Mouse (Mus musculus) ES-E14 (cell line): ENCODE measurements around the gene Ptprm. TPM values are rescaled to one million over a fixed set of nuclear protein-coding genes. Genes with fewer than 3 reads are reported as not detected.

Experiments used
- DNase-seq: peaks from one replicate; pipeline ENCODE4 v3.0.0-alpha.2; 2013; ENCODE audit warnings: low read depth, low spot score
- H3K27ac ChIP-seq: 2 replicates; pipeline ENCODE4 v1.5.1; 2012; ENCODE audit warnings: low read depth, mild to moderate bottlenecking, low read length, moderate library complexity, mixed read lengths; ENCODE audit not compliant: poor library complexity, insufficient read depth, severe bottlenecking
- H3K36me3 ChIP-seq: 2 replicates; pipeline ENCODE4 v1.6.1; 2012; ENCODE audit warnings: mild to moderate bottlenecking, low read length, moderate library complexity, mixed read lengths; ENCODE audit not compliant: control insufficient read depth, poor library complexity, insufficient read depth, severe bottlenecking
- H3K4me1 ChIP-seq, 2 experiments: fragments of 150-350 bp in 1 of 2; sonication (generic) in 1 of 2; 2 replicates each; pipeline ENCODE4 v1.6.1; 2012; ENCODE audit warnings: low read length in 2 of 2, mild to moderate bottlenecking in 1 of 2, mixed read lengths in 1 of 2; ENCODE audit not compliant: control insufficient read depth in 2 of 2, insufficient read depth in 2 of 2, poor library complexity in 1 of 2
- H3K4me3 ChIP-seq, 2 experiments: fragments of 150-350 bp in 1 of 2; sonication (generic) in 1 of 2; 2 replicates each; pipeline ENCODE4 v1.5.1; 2012; ENCODE audit warnings: low read length in 2 of 2, low read depth in 1 of 2, mild to moderate bottlenecking in 1 of 2, mixed read lengths in 1 of 2; ENCODE audit not compliant: insufficient read depth in 1 of 2, poor library complexity in 1 of 2, severe bottlenecking in 1 of 2
- H3K9ac ChIP-seq: 2 replicates; pipeline ENCODE4 v1.6.1; 2012; ENCODE audit warnings: low read depth, mild to moderate bottlenecking, low read length, mixed read lengths; ENCODE audit not compliant: poor library complexity, insufficient read depth, severe bottlenecking
- H3K9me3 ChIP-seq: fragments of 150-350 bp; sonication (generic); 2 replicates; pipeline ENCODE4 v1.6.1; 2012; ENCODE audit warnings: low read depth, mild to moderate bottlenecking, low read length; ENCODE audit not compliant: control insufficient read depth, insufficient read depth
- CHD2 ChIP-seq: IDR thresholded peaks from 2 replicates; pipeline ENCODE4 v1.6.1; 2014; ENCODE audit warnings: mild to moderate bottlenecking, low read depth, low read length, inconsistent platforms
- HCFC1 ChIP-seq: IDR thresholded peaks from 2 replicates; pipeline ENCODE4 v1.6.1; 2012; ENCODE audit warnings: low read length, inconsistent platforms, borderline replicate concordance; ENCODE audit not compliant: insufficient read depth
- MAFK ChIP-seq: IDR thresholded peaks from 2 replicates; pipeline ENCODE4 v1.6.1; 2014; ENCODE audit warnings: mild to moderate bottlenecking, low read depth, low read length, inconsistent platforms; ENCODE audit not compliant: insufficient read depth
- ZC3H11A ChIP-seq: IDR thresholded peaks from 2 replicates; pipeline ENCODE4 v1.6.1; 2012; ENCODE audit warnings: low read depth, mild to moderate bottlenecking, inconsistent platforms, low read length, borderline replicate concordance
- ZNF384 ChIP-seq: IDR thresholded peaks from 2 replicates; pipeline ENCODE4 v1.6.1; 2012; ENCODE audit warnings: low read depth, low read length, inconsistent platforms
- in situ Hi-C, 2 experiments: fragments of 600-800 bp; cut with MboI; formaldehyde crosslinking; loops; one replicate each; pipeline ENCODE4 v1.15.1; 2025; ENCODE audit warnings: low sequenced_read_pairs in 2 of 2, inconsistent platforms in 1 of 2; ENCODE audit not compliant: unreplicated experiment in 2 of 2
- total RNA-seq: library from RNA; depleted of rRNA; stranded (reverse); fragments of 300-350 nt; gene quantifications from 2 replicates; pipeline ENCODE4 v1.2.3, GENCODE M21; 2012

Ptprm gene
- total RNA-seq, 1 experiment: 2.9 TPM

GRCm38 (mm10) chr17:66696531-66697172, 657.6 kb downstream of the Ptprm start:
- no peak overlapping the region for H3K9ac ChIP-seq
- H3K9me3 ChIP-seq: peaks cover 2% of the 10 kb centered on the region; the same call in 1 of the 2 replicates
- in situ Hi-C loops: no loop called here
- no peak for DNase-seq
- H3K4me1 ChIP-seq: no peaks in the 10 kb centered on the region
- H3K4me3 ChIP-seq: no peak overlapping the region
- TF ChIP-seq CHD2: no peak
- TF ChIP-seq ZNF384: no peak
- no peak for TF ChIP-seq MAFK
- no peak for TF ChIP-seq ZC3H11A
- TF ChIP-seq HCFC1: no peak
- no peaks in the 10 kb centered on the region for H3K36me3 ChIP-seq
- no peak overlapping the region for H3K27ac ChIP-seq

- TF ChIP-seq MAFK: no peak
- TF ChIP-seq ZNF384: no peak
- TF ChIP-seq CHD2: no peak
- no peak for TF ChIP-seq ZC3H11A
- no peak for TF ChIP-seq HCFC1
- Histone ChIP-seq H3K9ac (no peak overlapping the region), H3K27ac (no peak overlapping the region), H3K4me3 (no peak overlapping the region), H3K9me3 (peaks cover 2% of the 10 kb centered on the region; the same call in 1 of the 2 replicates), H3K4me1 (no peaks in the 10 kb centered on the region), H3K36me3 (no peaks in the 10 kb centered on the region)
- no peak for DNase-seq
- in situ Hi-C loops: no loop called here
These were observed 659.9 kb downstream of the Ptprm start for GRCm38 (mm10) chr17:66694326-66694725.

GRCm38 (mm10) chr17:66693676-66694304, 660.5 kb downstream of the Ptprm start:
- Histone ChIP-seq H3K36me3 (no peaks in the 10 kb centered on the region), H3K4me3 (no peak overlapping the region), H3K9ac (no peak overlapping the region), H3K4me1 (no peaks in the 10 kb centered on the region), H3K9me3 (peaks cover 2% of the 10 kb centered on the region; the same call in 1 of the 2 replicates), H3K27ac (no peak overlapping the region)
- no peak for DNase-seq
- in situ Hi-C loops: no loop called here
- no peak for TF ChIP-seq ZC3H11A

- peaks cover 2% of the 10 kb centered on the region; the same call in 1 of the 2 replicates for H3K9me3 ChIP-seq
- no peak overlapping the region for H3K9ac ChIP-seq
- H3K4me3 ChIP-seq: no peak overlapping the region
- no peak for TF ChIP-seq CHD2
- no peak for TF ChIP-seq ZNF384
- TF ChIP-seq ZC3H11A: no peak
- TF ChIP-seq MAFK: no peak
- no peak overlapping the region for H3K27ac ChIP-seq
- no peak for DNase-seq
- no peaks in the 10 kb centered on the region for H3K4me1 ChIP-seq
- H3K36me3 ChIP-seq: no peaks in the 10 kb centered on the region
- in situ Hi-C loops: no loop called here
These were observed 661.1 kb downstream of the Ptprm start for GRCm38 (mm10) chr17:66692941-66693675.
